Mouse (Mus musculus): ENCODE results near the gene Tnk1. TPM values are rescaled to one million over a fixed set of nuclear protein-coding genes. Genes with fewer than 3 reads are reported as not detected.
A peak's percentile ranks its signal among the peaks of the same experiment; 100 is the strongest.

The Tnk1 gene
- polyA plus RNA-seq, 1 experiment from 2014 or later = 3.2 TPM

GRCm38 (mm10) chr11:69838714-69839104 lies 19.8 kb downstream of the Tnk1 start:
- peak overlapping the region; percentile 79 for H3K9ac ChIP-seq (ENCODE audit: low read depth, low read length)
- H3K36me3 ChIP-seq (ENCODE audit: control insufficient read depth, insufficient read depth, low read length) = peaks cover 3% of the 10 kb centered on the region
- H3K4me3 ChIP-seq (ENCODE audit: low read depth, low read length) = peak overlapping the region; percentile 73
- DNase-seq (ENCODE audit: low spot score) (no peak), ATAC-seq (ENCODE audit: low read depth) (peak; percentile 2; the same call in 1 of the 2 replicates)
- no peaks in the 10 kb centered on the region for H3K27me3 ChIP-seq (replicated peaks; ENCODE audit: control insufficient read depth, insufficient read depth, low read length)
- 2% methylated on average over 7 of the region's 7 CpGs for whole genome bisulfite sequencing
- H3K9me3 ChIP-seq (ENCODE audit: control insufficient read depth, low read length) = no peaks in the 10 kb centered on the region
- H3K27ac ChIP-seq (replicated peaks; ENCODE audit: low read depth, low read length) = peak overlapping the region; percentile 90
- peak overlapping the region; percentile 95 for H3K4me2 ChIP-seq (ENCODE audit: low read depth, low read length)
- H3K4me1 ChIP-seq (ENCODE audit: control insufficient read depth, insufficient read depth, low read length) = peaks cover 26% of the 10 kb centered on the region

- H3K4me1 ChIP-seq (ENCODE audit: control insufficient read depth, insufficient read depth, low read length) = peaks cover 28% of the 10 kb centered on the region
- ATAC-seq (ENCODE audit: low read depth) (peak; percentile 92), DNase-seq (ENCODE audit: low spot score) (peak; percentile 99)
- WGBS = under 1% methylated on average over 28 of the region's 34 CpGs
- H3K4me3 ChIP-seq (ENCODE audit: low read depth, low read length) = peak within 1 kb of the TSS; percentile 73
- no peaks in the 10 kb centered on the region for H3K9me3 ChIP-seq (ENCODE audit: control insufficient read depth, low read length)
- H3K36me3 ChIP-seq (ENCODE audit: control insufficient read depth, insufficient read depth, low read length) = peaks cover 9% of the 10 kb centered on the region
- no peaks in the 10 kb centered on the region for H3K27me3 ChIP-seq (replicated peaks; ENCODE audit: control insufficient read depth, insufficient read depth, low read length)
- peak within 1 kb of the TSS; percentile 92 for H3K27ac ChIP-seq (replicated peaks; ENCODE audit: low read depth, low read length)
- H3K9ac ChIP-seq (ENCODE audit: low read depth, low read length) = peak within 1 kb of the TSS; percentile 81
- peak within 1 kb of the TSS; percentile 95 for H3K4me2 ChIP-seq (ENCODE audit: low read depth, low read length)
Observed at GRCm38 (mm10) chr11:69837952-69838713, 20.4 kb downstream of the Tnk1 start, which contains the start of gene Tmem256. Gene Tmem256, plus strand, starts transcription at chr11:69838514.

- H3K36me3 ChIP-seq (ENCODE audit: control insufficient read depth, insufficient read depth, low read length) = peaks cover 14% of the 10 kb centered on the region
- peak within 1 kb of the TSS; percentile 81 for H3K9ac ChIP-seq (ENCODE audit: low read depth, low read length)
- 0% methylated on average over 7 of the region's 32 CpGs for WGBS
- ATAC-seq (ENCODE audit: low read depth) (peak; percentile 75), DNase-seq (ENCODE audit: low spot score) (no peak)
- H3K27ac ChIP-seq (replicated peaks; ENCODE audit: low read depth, low read length) = peak within 1 kb of the TSS; percentile 92
- peaks cover 28% of the 10 kb centered on the region for H3K4me1 ChIP-seq (ENCODE audit: control insufficient read depth, insufficient read depth, low read length)
- H3K27me3 ChIP-seq (replicated peaks; ENCODE audit: control insufficient read depth, insufficient read depth, low read length) = no peaks in the 10 kb centered on the region
- no peaks in the 10 kb centered on the region for H3K9me3 ChIP-seq (ENCODE audit: control insufficient read depth, low read length)
- H3K4me2 ChIP-seq (ENCODE audit: low read depth, low read length) = peak within 1 kb of the TSS; percentile 95
- H3K4me3 ChIP-seq (ENCODE audit: low read depth, low read length) = peak within 1 kb of the TSS; percentile 73
Observed at GRCm38 (mm10) chr11:69837604-69837951, 21.0 kb downstream of the Tnk1 start, which contains the start of gene Nlgn2. Gene Nlgn2, minus strand, starts transcription at chr11:69837784.

GRCm38 (mm10) chr11:69836703-69837576 lies 21.6 kb downstream of the Tnk1 start:
- H3K27me3 ChIP-seq (replicated peaks; ENCODE audit: control insufficient read depth, insufficient read depth, low read length) = no peaks in the 10 kb centered on the region
- H3K9me3 ChIP-seq (ENCODE audit: control insufficient read depth, low read length) = no peaks in the 10 kb centered on the region
- H3K4me1 ChIP-seq (ENCODE audit: control insufficient read depth, insufficient read depth, low read length) = peaks cover 28% of the 10 kb centered on the region
- H3K4me2 ChIP-seq (ENCODE audit: low read depth, low read length) = peak overlapping the region; percentile 95
- DNase-seq (ENCODE audit: low spot score) (peak; percentile 61), ATAC-seq (ENCODE audit: low read depth) (no peak)
- H3K36me3 ChIP-seq (ENCODE audit: control insufficient read depth, insufficient read depth, low read length) = peaks cover 20% of the 10 kb centered on the region
- peak overlapping the region; percentile 73 for H3K4me3 ChIP-seq (ENCODE audit: low read depth, low read length)
- H3K27ac ChIP-seq (replicated peaks; ENCODE audit: low read depth, low read length) = peak overlapping the region; percentile 92
- 2% methylated on average over 37 of the region's 52 CpGs for WGBS
- peak overlapping the region; percentile 81 for H3K9ac ChIP-seq (ENCODE audit: low read depth, low read length)

- H3K36me3 ChIP-seq (ENCODE audit: control insufficient read depth, insufficient read depth, low read length) = peaks cover 28% of the 10 kb centered on the region
- H3K4me3 ChIP-seq (ENCODE audit: low read depth, low read length) = peak overlapping the region; percentile 73
- H3K27ac ChIP-seq (replicated peaks; ENCODE audit: low read depth, low read length) = peak overlapping the region; percentile 92; the same call in 1 of the 2 replicates
- no peak for ATAC-seq (ENCODE audit: low read depth)
- peak overlapping the region; percentile 81 for H3K9ac ChIP-seq (ENCODE audit: low read depth, low read length)
- 6% methylated on average over 4 of the region's 4 CpGs for WGBS
- no peaks in the 10 kb centered on the region for H3K27me3 ChIP-seq (replicated peaks; ENCODE audit: control insufficient read depth, insufficient read depth, low read length)
- peak overlapping the region; percentile 95 for H3K4me2 ChIP-seq (ENCODE audit: low read depth, low read length)
- DNase-seq (ENCODE audit: low spot score) = no peak
- H3K9me3 ChIP-seq (ENCODE audit: control insufficient read depth, low read length) = no peaks in the 10 kb centered on the region
- H3K4me1 ChIP-seq (ENCODE audit: control insufficient read depth, insufficient read depth, low read length) = peaks cover 28% of the 10 kb centered on the region
Observed at GRCm38 (mm10) chr11:69835966-69836335, 22.6 kb downstream of the Tnk1 start.

GRCm38 (mm10) chr11:69835326-69835965 lies 23.1 kb downstream of the Tnk1 start:
- Histone ChIP-seq H3K4me2 (ENCODE audit: low read depth, low read length) (peak overlapping the region; percentile 95), H3K27me3 (replicated peaks; ENCODE audit: control insufficient read depth, insufficient read depth, low read length) (no peaks in the 10 kb centered on the region), H3K36me3 (ENCODE audit: control insufficient read depth, insufficient read depth, low read length) (peaks cover 33% of the 10 kb centered on the region), H3K4me1 (ENCODE audit: control insufficient read depth, insufficient read depth, low read length) (peaks cover 28% of the 10 kb centered on the region), H3K9me3 (ENCODE audit: control insufficient read depth, low read length) (no peaks in the 10 kb centered on the region), H3K4me3 (ENCODE audit: low read depth, low read length) (peak overlapping the region; percentile 73), H3K9ac (ENCODE audit: low read depth, low read length) (peak overlapping the region; percentile 30; the same call in 1 of the 2 replicates), H3K27ac (replicated peaks; ENCODE audit: low read depth, low read length) (no peak overlapping the region)
- WGBS = 10% methylated on average over 9 of the region's 9 CpGs
- ATAC-seq (ENCODE audit: low read depth) = no peak
- DNase-seq (ENCODE audit: low spot score) = no peak

- Histone ChIP-seq H3K4me2 (ENCODE audit: low read depth, low read length) (peak overlapping the region; percentile 95), H3K9me3 (ENCODE audit: control insufficient read depth, low read length) (no peaks in the 10 kb centered on the region), H3K9ac (ENCODE audit: low read depth, low read length) (peak overlapping the region; percentile 72), H3K27ac (replicated peaks; ENCODE audit: low read depth, low read length) (0 out of 2 replicates have a peak overlapping the region, but pooled peaks have one; percentile 36), H3K27me3 (replicated peaks; ENCODE audit: control insufficient read depth, insufficient read depth, low read length) (no peaks in the 10 kb centered on the region), H3K4me1 (ENCODE audit: control insufficient read depth, insufficient read depth, low read length) (peaks cover 25% of the 10 kb centered on the region), H3K36me3 (ENCODE audit: control insufficient read depth, insufficient read depth, low read length) (peaks cover 42% of the 10 kb centered on the region), H3K4me3 (ENCODE audit: low read depth, low read length) (peak overlapping the region; percentile 73)
- no peak for DNase-seq (ENCODE audit: low spot score)
- no peak for ATAC-seq (ENCODE audit: low read depth)
- 15% methylated on average over 14 of the region's 48 CpGs for WGBS
Observed at GRCm38 (mm10) chr11:69834001-69834549, 24.5 kb downstream of the Tnk1 start.

- Histone ChIP-seq H3K27ac (replicated peaks; ENCODE audit: low read depth, low read length) (0 out of 2 replicates have a peak overlapping the region, but pooled peaks have one; percentile 36), H3K4me2 (ENCODE audit: low read depth, low read length) (peak overlapping the region; percentile 95), H3K9me3 (ENCODE audit: control insufficient read depth, low read length) (no peaks in the 10 kb centered on the region), H3K9ac (ENCODE audit: low read depth, low read length) (peak overlapping the region; percentile 72), H3K4me3 (ENCODE audit: low read depth, low read length) (peak overlapping the region; percentile 73), H3K36me3 (ENCODE audit: control insufficient read depth, insufficient read depth, low read length) (peaks cover 43% of the 10 kb centered on the region), H3K4me1 (ENCODE audit: control insufficient read depth, insufficient read depth, low read length) (peaks cover 23% of the 10 kb centered on the region), H3K27me3 (replicated peaks; ENCODE audit: control insufficient read depth, insufficient read depth, low read length) (no peaks in the 10 kb centered on the region)
- DNase-seq (ENCODE audit: low spot score) = no peak
- whole genome bisulfite sequencing = 50% methylated on average over 7 of the region's 8 CpGs
- no peak for ATAC-seq (ENCODE audit: low read depth)
Observed at GRCm38 (mm10) chr11:69833554-69833953, 25.0 kb downstream of the Tnk1 start.

Data from embryonic facial prominence, embryonic 14.5 days (tissue).